Mouse (Mus musculus): ENCODE measurements around the gene Btbd9.

DNA sequence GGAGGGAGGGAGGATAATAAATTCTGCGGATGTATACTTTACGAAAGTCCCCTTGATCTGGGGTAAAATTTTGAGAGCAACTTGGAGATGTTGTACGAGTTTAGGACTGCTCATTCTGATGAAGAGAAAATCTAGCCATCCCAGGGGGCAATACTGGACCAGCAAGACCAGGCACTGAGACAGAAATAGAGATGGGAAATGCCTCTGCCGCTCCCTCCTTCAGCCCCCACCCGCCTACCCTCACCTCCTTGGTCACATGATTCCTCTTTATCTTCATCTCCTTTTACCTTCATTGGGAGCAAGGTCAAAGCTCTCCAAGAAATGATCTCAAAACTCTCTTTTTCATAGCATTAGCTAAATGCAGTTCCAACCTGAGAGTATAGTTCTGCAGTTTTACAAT is 88.6 kb downstream of the Btbd9 start:
- no peak for TF ChIP-seq CHD2 (IDR thresholded peaks at IDR 0.05; ENCODE audit: low read depth, low read length)
- no peak for TF ChIP-seq ZNF384 (IDR thresholded peaks at IDR 0.05; ENCODE audit: low read depth, low read length)
- no peak for TF ChIP-seq ZC3H11A (IDR thresholded peaks at IDR 0.05; ENCODE audit: borderline replicate concordance, low read depth, low read length)
- no peak for TF ChIP-seq HCFC1 (IDR thresholded peaks at IDR 0.05; ENCODE audit: borderline replicate concordance, insufficient read depth, low read length)
